Comparison of ENCODE assay signal across 8 mouse cellular contexts in genomic region chr8:121513429-121513828, GRCm38 (mm10). TPM values are rescaled to one million over a fixed set of nuclear protein-coding genes. Genes with fewer than 3 reads are reported as not detected.
DNase-seq lines count a peak whose midpoint lies in the region; ATAC-seq lines count a peak whose summit lies in the region.

No protein-coding gene starts in this region.

- H3K36me3 ChIP-seq in hindbrain, embryonic 14.5 days (replicated peaks; ENCODE audit: control insufficient read depth, insufficient read depth), result no peaks in the 10 kb centered on the region

- H3K27ac ChIP-seq in hindbrain, embryonic 14.5 days, result no peak overlapping the region

- 7% methylated on average over 12 of the region's 12 CpGs for WGBS in hindbrain, embryonic 14.5 days

- H3K4me3 ChIP-seq in hindbrain, embryonic 14.5 days (replicated peaks; ENCODE audit: low read length), result no peak overlapping the region

- H3K4me1 ChIP-seq in hindbrain, embryonic 14.5 days (replicated peaks; ENCODE audit: control insufficient read depth, insufficient read depth, low read length), result no peaks in the 10 kb centered on the region

- H3K9ac ChIP-seq in hindbrain, embryonic 14.5 days, result no peak overlapping the region

- H3K9me3 ChIP-seq in hindbrain, embryonic 14.5 days (ENCODE audit: control insufficient read depth, low read length), result no peaks in the 10 kb centered on the region

- peak; percentile 32 for DNase-seq in T-cell, adult 2 months (ENCODE audit: low spot score)
- peak; percentile 93 to 97 for DNase-seq in cerebellum, postnatal 14 days
- DNase-seq in frontal cortex, postnatal 25 days (ENCODE audit: low spot score in 2 of 2), result peak; percentile 73 to 79
- DNase-seq in hindbrain, embryonic 14.5 days (ENCODE audit: low spot score), result peak; percentile 96
- DNase-seq in layer of hippocampus, postnatal 10 days (ENCODE audit: low spot score in 2 of 2), result peak; percentile 89 to 92
- peak; percentile 65 to 83 for DNase-seq in lung, postnatal 4 days
- DNase-seq in right cerebral cortex, adult 18-20 months, result peak; percentile 60
- DNase-seq in urinary bladder, adult 2 months (ENCODE audit: low spot score), result peak; percentile 74

- no peak overlapping the region for H3K4me2 ChIP-seq in hindbrain, embryonic 14.5 days (replicated peaks)

- H3K27me3 ChIP-seq in hindbrain, embryonic 14.5 days (ENCODE audit: control insufficient read depth, insufficient read depth, low read length), result peaks cover 18% of the 10 kb centered on the region

- ATAC-seq in hindbrain, embryonic 14.5 days (ENCODE audit: low FRiP score), result 0 out of 2 replicates have a peak, but pooled peaks have one; percentile 77

RNA-seq across cellular contexts. Expression of gene 1700018B08Rik, which starts 30.7 kb away (rescaled TPM):
- not detected in 2 replicates for polyA plus RNA-seq in hindbrain, embryonic 14.5 days (2014; fragmentation: Nextera tagmentation; extraction: Ambion mirVana)
- total RNA-seq in layer of hippocampus, postnatal 10 days (2021), result not detected
- not detected in 2 replicates for polyA plus RNA-seq in urinary bladder, adult 2 months (2012; rRNA removed)

Comparison
In these comparisons a context has a peak if more than half of its experiments do, and no peak if none do; other contexts are left out.
1. DNase-seq: peak in every context shown above with its lines; median percentile 96 in hindbrain, embryonic 14.5 days; 95 in cerebellum, postnatal 14 days; 90 in layer of hippocampus, postnatal 10 days; 76 in frontal cortex, postnatal 25 days; 74 in lung, postnatal 4 days; 74 in urinary bladder, adult 2 months; 60 in right cerebral cortex, adult 18-20 months; 32 in T-cell, adult 2 months.